Mouse (Mus musculus) stomach, adult 2 months (tissue): ENCODE data around the gene Gch1. TPM values are rescaled to one million over a fixed set of nuclear protein-coding genes. Genes with fewer than 3 reads are reported as not detected.

ENCODE experiments used
- polyA plus RNA-seq: library from polyadenylated mRNA; depleted of rRNA; stranded (reverse); fragments of >200 nt; gene quantifications from 2 replicates; pipeline ENCODE4 v1.2.3, GENCODE M21; 2012; rRNA removed

Gch1 gene
- polyA plus RNA-seq: 12.0 and 33.3 TPM in 2 replicates

DNA sequence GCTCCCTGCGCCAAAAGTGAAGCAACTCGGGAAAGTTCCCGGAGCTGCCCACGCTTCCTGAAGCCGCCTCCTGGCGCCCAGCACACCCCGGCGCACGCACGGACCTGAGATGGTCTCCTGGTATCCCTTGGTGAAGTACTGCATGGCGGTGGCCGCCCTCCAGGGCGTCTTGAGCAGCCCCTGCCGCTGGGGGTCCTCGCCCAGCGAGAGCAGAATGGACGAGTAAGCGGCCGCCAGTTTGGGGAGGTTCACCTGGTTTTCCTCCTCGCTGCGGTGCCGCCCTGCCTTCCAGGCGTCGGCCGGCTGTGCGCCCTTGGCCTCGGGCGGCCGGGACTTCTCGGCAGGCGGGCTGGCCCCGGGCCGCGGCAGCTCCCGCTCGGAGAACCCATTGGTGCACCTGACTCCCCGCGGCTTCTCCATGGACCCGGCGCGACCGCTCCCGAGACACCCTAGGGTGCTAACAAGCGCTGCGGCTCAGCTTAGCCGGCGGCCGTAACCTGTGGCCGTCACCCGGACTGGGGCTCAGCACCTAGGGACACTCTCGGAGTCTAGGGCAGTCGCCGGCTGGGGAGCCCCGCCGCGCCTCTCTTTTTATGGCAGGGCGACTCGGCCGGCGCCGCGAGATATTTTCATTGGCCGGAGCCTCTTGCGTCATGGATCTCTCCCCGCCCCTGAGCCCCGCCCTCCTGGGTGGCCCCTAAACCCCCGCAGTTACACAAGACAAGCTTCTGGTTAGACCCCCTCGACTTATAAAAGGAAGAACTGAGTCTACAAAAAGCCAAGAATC, at the start of gene Gch1:
Gene Gch1, minus strand, starts transcription at position 566 of the 787 bp plus-strand sequence.

Other genes starting within 250 kb of the Gch1 start
- 0.20 and 0.31 TPM in 2 replicates for gene Wdhd1, start 87.4 kb upstream of the Gch1 start, polyA plus RNA-seq
- 0.29 and 0.44 TPM in 2 replicates for gene Socs4, start 87.5 kb upstream of the Gch1 start, polyA plus RNA-seq
- gene Mapk1ip1l, start 108.9 kb upstream of the Gch1 start, polyA plus RNA-seq: 24.5 and 41.4 TPM in 2 replicates
- gene Lgals3, start 178.3 kb upstream of the Gch1 start, polyA plus RNA-seq: 285 and 457 TPM in 2 replicates
- 0.47 and 0.77 TPM in 2 replicates for gene Dlgap5, start 229.0 kb upstream of the Gch1 start, polyA plus RNA-seq